Mouse (Mus musculus) liver, postnatal 0 days (tissue): ENCODE data around the gene Psma1. TPM values are rescaled to one million over a fixed set of nuclear protein-coding genes. Genes with fewer than 3 reads are reported as not detected.

Source experiments
- ATAC-seq: fragments of 200-750 bp; cut with Nextera tagmentation; 2 replicates; pipeline ENCODE4 v1.8.0; 2017; ENCODE audit warnings: mild to moderate bottlenecking, moderate library complexity
- DNase-seq: peaks from one replicate; pipeline ENCODE4 v3.0.0-alpha.2; 2016
- H3K27ac ChIP-seq: fragments of 300-500 bp; sonication (generic); 2 replicates; pipeline ENCODE4 v1.5.1; 2014; ENCODE audit warnings: antibody characterized with exemption, moderate library complexity, mild to moderate bottlenecking, low read depth
- H3K27me3 ChIP-seq: fragments of 300-500 bp; sonication (generic); 2 replicates; pipeline ENCODE4 v1.6.1; 2014; ENCODE audit warnings: low read length, control low read depth, mixed read lengths; ENCODE audit not compliant: insufficient read depth
- H3K36me3 ChIP-seq: fragments of 300-500 bp; sonication (generic); replicated peaks from 2 replicates; pipeline ENCODE4 v1.6.1; 2014; ENCODE audit warnings: mild to moderate bottlenecking, control low read depth, low read length, moderate library complexity, mixed read lengths; ENCODE audit not compliant: insufficient read depth
- H3K4me1 ChIP-seq: fragments of 300-500 bp; sonication (generic); 2 replicates; pipeline ENCODE4 v1.6.1; 2014; ENCODE audit warnings: antibody characterized with exemption, mild to moderate bottlenecking, control low read depth; ENCODE audit not compliant: insufficient read depth
- H3K4me2 ChIP-seq: fragments of 300-500 bp; sonication (generic); 2 replicates; pipeline ENCODE4 v1.6.1; 2014; ENCODE audit warnings: low read depth, mild to moderate bottlenecking, low read length, moderate library complexity, mixed read lengths
- H3K4me3 ChIP-seq: fragments of 300-500 bp; sonication (generic); 2 replicates; pipeline ENCODE4 v1.5.1; 2014; ENCODE audit warnings: low read depth, low read length
- H3K9ac ChIP-seq: fragments of 300-500 bp; sonication (generic); replicated peaks from 2 replicates; pipeline ENCODE4 v1.6.1; 2014; ENCODE audit warnings: mild to moderate bottlenecking, moderate library complexity
- H3K9me3 ChIP-seq: fragments of 300-500 bp; sonication (generic); 2 replicates; pipeline ENCODE4 v1.6.1; 2016; ENCODE audit warnings: mild to moderate bottlenecking, control low read depth, low read length, mixed read lengths
- CTCF ChIP-seq: sonication (generic); IDR thresholded peaks from 2 replicates; pipeline ENCODE4 v1.5.1; 2016; ENCODE audit warnings: antibody characterized with exemption, low read depth
- EP300 ChIP-seq: IDR thresholded peaks from 2 replicates; pipeline ENCODE4 v1.6.1; 2016; ENCODE audit warnings: antibody characterized with exemption, low read depth, mild to moderate bottlenecking
- WGBS: fragments of 180-500 bp; shearing (Covaris S2); extraction: QIAGEN DNeasy Blood & Tissue Kit; methylation state at CpG from one replicate; pipeline ENCODE4 v1.1.7; 2014; ENCODE audit not compliant: insufficient replicate concordance; 5-methylcytosine and 5-hydroxymethylcytosine counted together
- polyA plus RNA-seq: library from polyadenylated mRNA; unstranded; fragments of >200 nt; fragmentation: Nextera tagmentation; extraction: Ambion mirVana; gene quantifications from 2 replicates; pipeline ENCODE4 v1.2.1, GENCODE M21; 2015

Gene Psma1
- polyA plus RNA-seq, 1 experiment from 2014 or later = 170 TPM

GRCm38 (mm10) chr7:114251684-114252083, 24.2 kb downstream of the Psma1 start:
- H3K36me3 ChIP-seq = peaks cover 31% of the 10 kb centered on the region
- ATAC-seq (no peak), DNase-seq (no peak)
- H3K27ac ChIP-seq = no peak overlapping the region
- H3K9me3 ChIP-seq = no peaks in the 10 kb centered on the region
- no peak overlapping the region for H3K9ac ChIP-seq
- H3K27me3 ChIP-seq = no peaks in the 10 kb centered on the region
- H3K4me1 ChIP-seq = peaks cover 5% of the 10 kb centered on the region; the same call in 1 of the 2 replicates
- TF ChIP-seq CTCF (peak; percentile 47), EP300 (no peak)
- no peak overlapping the region for H3K4me2 ChIP-seq
- no peak overlapping the region for H3K4me3 ChIP-seq
- WGBS = 89% methylated on average over 3 of the region's 3 CpGs

GRCm38 (mm10) chr7:114233980-114234379, 41.9 kb downstream of the Psma1 start:
- WGBS = 74% methylated on average over 7 of the region's 7 CpGs

GRCm38 (mm10) chr7:114232982-114233381, 42.9 kb downstream of the Psma1 start:
- ATAC-seq (no peak), DNase-seq (no peak)
- peaks cover 59% of the 10 kb centered on the region for H3K36me3 ChIP-seq

More at GRCm38 (mm10) chr7:114233980-114234379, 41.9 kb downstream of the Psma1 start:
- ATAC-seq = no peak
- Histone ChIP-seq H3K4me3 (no peak overlapping the region), H3K27ac (no peak overlapping the region), H3K9me3 (no peaks in the 10 kb centered on the region), H3K9ac (no peak overlapping the region), H3K27me3 (no peaks in the 10 kb centered on the region), H3K4me1 (no peaks in the 10 kb centered on the region), H3K4me2 (no peak overlapping the region), H3K36me3 (peaks cover 57% of the 10 kb centered on the region)
- TF ChIP-seq CTCF (no peak), EP300 (no peak)
- DNase-seq = no peak

GRCm38 (mm10) chr7:114231857-114232256, 44.1 kb downstream of the Psma1 start:
- H3K27me3 ChIP-seq = no peaks in the 10 kb centered on the region
- H3K36me3 ChIP-seq = peaks cover 56% of the 10 kb centered on the region
- H3K4me3 ChIP-seq = no peak overlapping the region
- H3K9me3 ChIP-seq = no peaks in the 10 kb centered on the region
- no peak overlapping the region for H3K4me2 ChIP-seq
- no peak overlapping the region for H3K27ac ChIP-seq
- DNase-seq = no peak
- 63% methylated on average over 3 of the region's 3 CpGs for WGBS
- ATAC-seq = peak; percentile 82
- no peaks in the 10 kb centered on the region for H3K4me1 ChIP-seq
- no peak overlapping the region for H3K9ac ChIP-seq
- no peak for TF ChIP-seq CTCF
- TF ChIP-seq EP300 = 0 out of 2 replicates have a peak, but pooled peaks have one; percentile 15

More at GRCm38 (mm10) chr7:114232982-114233381, 42.9 kb downstream of the Psma1 start:
- Histone ChIP-seq H3K27ac (no peak overlapping the region), H3K4me3 (no peak overlapping the region), H3K9ac (no peak overlapping the region), H3K27me3 (no peaks in the 10 kb centered on the region), H3K4me2 (no peak overlapping the region), H3K9me3 (no peaks in the 10 kb centered on the region), H3K4me1 (no peaks in the 10 kb centered on the region)
- 0 out of 2 replicates have a peak, but pooled peaks have one; percentile 20 for TF ChIP-seq CTCF
- TF ChIP-seq EP300 = no peak
- WGBS = 81% methylated on average over 7 of the region's 7 CpGs

GRCm38 (mm10) chr7:114226521-114226920, 49.4 kb downstream of the Psma1 start:
- no peaks in the 10 kb centered on the region for H3K9me3 ChIP-seq
- no peak for ATAC-seq
- H3K4me1 ChIP-seq = no peaks in the 10 kb centered on the region
- H3K4me3 ChIP-seq = no peak overlapping the region
- H3K27ac ChIP-seq = no peak overlapping the region
- no peak for TF ChIP-seq EP300
- TF ChIP-seq CTCF = no peak
- H3K9ac ChIP-seq = no peak overlapping the region
- no peaks in the 10 kb centered on the region for H3K27me3 ChIP-seq
- DNase-seq = no peak
- no peak overlapping the region for H3K4me2 ChIP-seq
- H3K36me3 ChIP-seq = peaks cover 41% of the 10 kb centered on the region
- WGBS = 93% methylated on average over 1 of the region's 1 CpGs

- Histone ChIP-seq H3K9me3 (no peaks in the 10 kb centered on the region), H3K27me3 (no peaks in the 10 kb centered on the region), H3K36me3 (peaks cover 54% of the 10 kb centered on the region), H3K4me3 (no peak overlapping the region), H3K4me1 (no peaks in the 10 kb centered on the region), H3K4me2 (no peak overlapping the region), H3K27ac (no peak overlapping the region), H3K9ac (no peak overlapping the region)
- no peak for DNase-seq
- TF ChIP-seq EP300 (no peak), CTCF (no peak)
- ATAC-seq = no peak
- WGBS = 73% methylated on average over 4 of the region's 4 CpGs
Measured at GRCm38 (mm10) chr7:114220433-114220832, 55.5 kb downstream of the Psma1 start.

- Histone ChIP-seq H3K27ac (no peak overlapping the region), H3K9me3 (no peaks in the 10 kb centered on the region), H3K4me3 (no peak overlapping the region), H3K27me3 (no peaks in the 10 kb centered on the region), H3K4me2 (no peak overlapping the region), H3K9ac (no peak overlapping the region), H3K36me3 (peaks cover 59% of the 10 kb centered on the region), H3K4me1 (no peaks in the 10 kb centered on the region)
- WGBS = 60% methylated on average over 2 of the region's 2 CpGs
- DNase-seq (no peak), ATAC-seq (no peak)
- TF ChIP-seq EP300 = no peak
- no peak for TF ChIP-seq CTCF
Measured at GRCm38 (mm10) chr7:114216908-114217307, 59.0 kb downstream of the Psma1 start.

Other genes starting within 250 kb of the Psma1 start
- gene Rras2, start 158.3 kb downstream of the Psma1 start, polyA plus RNA-seq = 8.1 and 8.7 TPM in 2 replicates
- 51.4 and 53.2 TPM in 2 replicates for gene Copb1, start 21.4 kb downstream of the Psma1 start, polyA plus RNA-seq
- gene Pde3b, start 139.2 kb upstream of the Psma1 start, polyA plus RNA-seq = 5.0 and 5.4 TPM in 2 replicates